Mouse (Mus musculus) spleen, adult 12 weeks (tissue): ENCODE measurements around the gene Wnt10a.
"Not testable (repeated sequence)": the region's sequence is repeated elsewhere in the genome, so short reads cannot be mapped to it uniquely, and the experiment has no call there.

Experiments used
- DNase-seq: peaks from one replicate; pipeline ENCODE4 v3.0.0; 2022; ENCODE audit warnings: low spot score

Wnt10a gene

DNA sequence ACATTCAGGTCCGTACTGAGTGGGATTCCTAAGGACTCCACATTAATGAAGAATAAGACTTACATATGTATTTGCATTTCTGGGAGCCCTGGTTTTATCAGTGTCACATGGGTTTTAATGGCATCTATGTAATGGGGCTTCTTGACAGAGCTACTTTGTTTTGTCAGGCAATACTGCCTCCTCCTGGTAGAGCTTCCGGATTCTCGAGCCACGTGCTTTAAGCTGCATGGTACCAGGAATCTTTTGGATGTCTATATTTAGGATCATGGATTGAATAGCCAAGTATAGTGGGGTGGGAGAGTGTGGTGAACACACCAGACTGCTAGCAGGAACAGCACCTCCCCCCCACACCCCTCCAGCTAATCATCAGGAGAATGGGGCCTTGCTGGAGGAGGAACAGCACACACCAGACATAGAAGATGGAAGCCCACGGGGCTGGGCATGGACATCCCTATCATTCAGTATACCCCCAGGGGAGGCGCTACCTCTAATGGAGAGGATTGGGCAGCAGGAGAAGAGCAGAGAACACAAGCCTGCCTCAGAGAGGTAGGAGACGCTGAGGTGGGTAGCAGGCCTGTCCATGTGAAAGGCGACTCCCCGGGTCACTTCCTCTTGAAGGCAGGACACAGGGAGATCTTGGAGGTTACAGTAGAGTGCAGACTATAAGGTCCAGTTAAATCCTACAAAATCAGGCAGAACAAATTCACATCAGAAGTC lies 23.8 kb downstream of the Wnt10a start:
- DNase-seq, result no peak

GRCm38 (mm10) chr1:74815965-74816364 lies 24.6 kb downstream of the Wnt10a start:
- DNase-seq, result not testable (repeated sequence)

DNA sequence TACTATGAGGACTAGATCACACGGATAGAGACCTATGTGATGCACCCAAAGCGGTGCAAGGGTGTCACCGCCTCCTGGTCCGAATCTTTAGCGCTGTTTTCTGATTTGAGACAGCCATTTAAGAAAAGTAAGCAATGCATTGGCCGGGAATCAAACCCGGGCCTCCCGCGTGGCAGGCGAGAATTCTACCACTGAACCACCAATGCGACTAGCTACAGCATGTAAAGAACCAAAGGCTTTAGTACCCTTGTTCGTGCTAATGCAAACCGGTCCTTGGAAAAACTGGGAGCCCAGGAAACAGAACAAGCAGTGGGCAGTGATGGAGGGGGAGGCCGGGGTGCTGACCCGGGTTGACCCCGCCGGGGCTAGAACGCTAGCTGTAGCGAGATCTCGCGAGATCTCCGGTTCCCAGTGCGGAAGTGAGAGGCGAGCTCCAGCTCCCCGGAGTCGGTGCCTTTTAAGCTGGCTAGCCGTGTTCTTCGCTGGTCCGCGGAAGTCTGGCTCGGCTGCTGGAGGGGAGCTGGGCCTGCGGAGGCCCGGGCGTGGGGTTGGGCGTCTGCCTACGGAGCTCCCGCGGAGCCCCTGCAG lies 25.4 kb downstream of the Wnt10a start:
- peak; percentile 69 for DNase-seq

GRCm38 (mm10) chr1:74817219-74817618 lies 25.9 kb downstream of the Wnt10a start:
- no peak for DNase-seq

- DNase-seq, result no peak
Observed at GRCm38 (mm10) chr1:74818509-74818908, 27.2 kb downstream of the Wnt10a start.

DNA sequence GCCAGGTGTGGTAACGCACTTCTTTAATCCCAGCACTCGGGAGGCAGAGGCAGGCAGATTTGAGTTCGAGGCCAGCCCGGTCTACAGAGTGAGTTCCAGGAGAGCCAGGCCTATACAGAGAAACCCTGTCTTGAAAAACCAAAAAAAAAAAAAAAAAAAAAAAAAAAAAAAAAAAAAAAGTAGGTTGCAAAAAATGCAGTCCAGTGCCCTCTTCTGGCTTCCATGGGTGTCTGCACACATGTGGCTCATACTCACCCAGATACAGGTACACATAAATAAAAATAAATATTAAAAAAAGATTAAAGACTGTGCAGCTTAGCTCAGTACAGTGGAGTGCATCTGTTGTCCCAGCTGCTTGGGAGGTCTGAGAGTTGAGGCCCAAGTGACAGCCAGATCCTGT lies 32.3 kb downstream of the Wnt10a start:
- not testable (repeated sequence) for DNase-seq

GRCm38 (mm10) chr1:74824518-74825302 lies 33.4 kb downstream of the Wnt10a start:
- DNase-seq, result no peak

- no peak for DNase-seq
Observed at GRCm38 (mm10) chr1:74830061-74830460, 38.7 kb downstream of the Wnt10a start.

DNA sequence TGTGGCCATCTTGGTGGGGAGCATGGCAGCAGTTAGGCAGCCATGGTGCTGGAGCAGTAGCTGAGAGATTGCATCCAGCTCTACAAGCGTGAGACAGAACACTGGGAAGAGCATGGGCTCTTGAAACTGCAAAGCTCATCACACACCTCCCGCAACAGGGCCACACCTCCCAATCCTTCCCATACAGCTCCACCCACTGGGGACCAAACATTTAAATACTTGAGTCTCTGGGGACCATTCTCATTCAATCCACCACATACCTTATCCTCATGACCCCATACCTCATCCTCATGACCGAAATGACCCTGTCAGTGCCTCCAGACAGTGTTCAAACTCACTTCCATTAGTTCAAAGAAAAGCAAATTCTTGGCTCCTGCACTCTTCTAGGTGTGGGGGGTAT lies 41.9 kb downstream of the Wnt10a start:
- DNase-seq, result no peak

- no peak for DNase-seq
Observed at GRCm38 (mm10) chr1:74843090-74843489, 51.8 kb downstream of the Wnt10a start.

GRCm38 (mm10) chr1:74846341-74846740 lies 55.0 kb downstream of the Wnt10a start:
- DNase-seq, result no peak

DNA sequence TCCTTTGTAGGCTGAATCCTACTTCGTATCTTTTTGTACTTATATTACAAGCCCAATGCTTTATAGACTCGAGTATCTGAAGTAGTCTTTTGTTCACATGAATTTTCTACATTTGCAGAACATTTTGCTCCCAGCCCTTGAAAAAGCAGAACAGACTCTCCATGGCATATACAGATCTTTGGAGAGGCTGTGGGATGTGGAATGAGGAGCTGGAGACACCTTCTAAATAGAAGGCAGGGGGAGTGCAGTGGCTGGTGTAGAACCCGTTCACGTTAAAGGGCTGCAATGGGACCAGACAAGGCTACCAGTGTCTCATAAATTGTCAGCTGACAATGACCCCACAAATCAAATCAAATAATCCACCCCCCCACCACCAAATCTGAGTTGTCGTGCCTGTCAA lies 57.6 kb downstream of the Wnt10a start:
- no peak for DNase-seq

DNA sequence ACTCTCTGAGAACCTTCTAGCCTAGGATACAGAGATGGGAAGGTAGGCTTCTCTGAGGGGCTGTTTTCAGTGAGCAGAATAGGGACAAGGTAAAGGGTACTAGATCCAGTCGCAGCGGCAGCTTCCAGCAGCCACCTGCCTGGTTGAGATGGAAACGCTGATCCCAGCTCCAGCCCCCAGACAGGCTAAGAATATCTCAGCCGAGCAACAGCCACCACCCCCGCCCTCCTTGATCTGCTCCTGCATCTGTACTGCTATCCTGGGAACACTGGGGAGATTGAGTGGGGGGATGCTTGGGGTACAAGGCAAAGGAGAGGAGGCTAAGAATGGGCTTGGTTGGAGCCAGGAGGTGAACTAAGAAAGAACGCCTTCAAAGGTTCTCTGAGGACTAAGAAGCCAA lies 58.9 kb downstream of the Wnt10a start:
- DNase-seq, result no peak

- no peak for DNase-seq
Observed at GRCm38 (mm10) chr1:74851001-74851775, 59.9 kb downstream of the Wnt10a start.
